Mouse (Mus musculus): ENCODE measurements around the gene Prr19. TPM values are rescaled to one million over a fixed set of nuclear protein-coding genes. Genes with fewer than 3 reads are reported as not detected.

Prr19 gene
- polyA plus RNA-seq, 1 experiment from 2014 or later: 3.1 TPM

DNA sequence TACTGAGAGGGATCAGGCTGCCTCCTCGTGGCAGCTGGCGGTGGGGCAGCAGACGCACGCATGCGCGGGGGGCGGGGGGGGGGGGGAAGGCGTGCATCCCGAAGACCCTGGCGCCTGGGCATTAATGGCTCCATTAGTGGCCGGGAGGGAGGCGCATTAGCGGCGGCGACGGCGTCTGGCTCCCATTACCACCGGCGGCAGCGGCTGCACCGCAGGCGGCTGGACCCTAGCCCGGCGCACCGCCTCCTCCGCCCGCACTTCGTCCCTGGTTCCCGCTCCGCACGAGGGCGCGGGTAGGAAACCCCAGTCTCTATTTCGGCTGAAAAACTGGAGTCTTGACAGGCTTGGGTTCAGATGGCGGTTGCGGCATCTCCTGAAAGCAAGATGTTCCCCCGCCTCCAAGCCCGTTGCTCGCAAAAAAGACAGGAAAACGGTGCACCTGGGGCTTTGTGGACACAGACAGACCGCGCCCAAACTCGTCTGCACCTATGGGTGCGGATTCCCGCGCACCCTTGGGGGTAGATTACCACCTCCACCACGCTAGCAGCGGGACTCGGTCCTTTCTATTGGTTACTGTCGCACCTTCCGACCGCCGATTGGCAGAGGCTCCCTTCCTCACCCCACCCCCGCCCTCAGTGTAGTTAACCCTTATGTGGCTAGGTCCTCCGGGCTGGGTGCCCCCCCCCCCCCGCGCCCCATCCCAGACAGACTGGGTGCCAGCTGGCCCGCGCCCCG, 22.7 kb upstream of the Prr19 start:
- peak; percentile 57 for ATAC-seq
- no peaks in the 10 kb centered on the region for H3K27me3 ChIP-seq
- peak overlapping the region; percentile 85 for H3K9ac ChIP-seq (replicated peaks)
- H3K27ac ChIP-seq: peak overlapping the region; percentile 100
- H3K4me1 ChIP-seq (replicated peaks): peaks cover 76% of the 10 kb centered on the region
- peak overlapping the region; percentile 80 for H3K4me2 ChIP-seq (replicated peaks)
- peak overlapping the region; percentile 67 for H3K4me3 ChIP-seq (replicated peaks)
- no peaks in the 10 kb centered on the region for H3K9me3 ChIP-seq
- peaks cover 15% of the 10 kb centered on the region for H3K36me3 ChIP-seq
- WGBS: under 1% methylated on average over 57 of the region's 60 CpGs

DNA sequence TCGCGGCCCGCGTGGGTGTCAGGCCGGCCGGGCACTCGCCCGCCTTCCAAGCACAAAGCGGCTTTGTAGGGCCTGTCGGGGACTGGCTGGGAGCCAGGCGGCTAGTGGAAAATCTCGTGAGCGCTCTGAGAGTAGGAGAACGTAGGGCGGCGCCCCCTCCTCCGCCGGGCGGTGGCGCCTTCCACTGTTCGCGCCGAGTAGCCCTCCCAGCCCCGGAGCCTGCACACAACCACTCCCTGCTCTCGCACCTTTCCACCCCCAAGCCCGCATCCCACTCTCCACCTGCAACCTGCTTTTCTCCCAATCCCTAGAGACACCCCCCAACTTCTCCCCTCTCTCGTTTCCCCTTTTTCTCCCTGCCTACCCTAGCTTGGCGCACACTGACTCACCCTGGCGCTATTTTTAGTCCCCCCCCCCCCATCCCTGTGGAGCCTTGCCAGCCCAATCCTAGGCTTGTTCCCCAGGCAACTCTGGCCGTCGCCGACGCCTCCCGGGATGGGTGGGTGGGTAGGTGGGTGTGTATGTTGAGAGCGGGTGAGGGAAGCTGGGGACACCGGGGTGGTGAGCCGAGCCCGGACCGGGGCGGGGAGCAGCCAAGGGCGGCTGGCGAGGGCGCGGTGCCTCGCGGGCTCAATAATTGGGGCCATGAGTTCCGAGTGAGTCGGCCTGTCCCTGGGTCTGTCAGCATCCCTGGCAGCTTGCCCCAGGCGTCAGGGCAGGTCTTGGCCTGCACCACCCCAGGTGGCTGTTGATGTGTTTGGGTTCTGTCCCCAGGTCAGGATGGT, 21.9 kb upstream of the Prr19 start:
- no peaks in the 10 kb centered on the region for H3K27me3 ChIP-seq
- H3K9me3 ChIP-seq: no peaks in the 10 kb centered on the region
- H3K27ac ChIP-seq: peak overlapping the region; percentile 100
- H3K4me2 ChIP-seq (replicated peaks): peak overlapping the region; percentile 80
- WGBS: 1% methylated on average over 48 of the region's 49 CpGs
- peak; percentile 72 for ATAC-seq
- H3K4me1 ChIP-seq (replicated peaks): peaks cover 76% of the 10 kb centered on the region
- peak overlapping the region; percentile 67 for H3K4me3 ChIP-seq (replicated peaks)
- peaks cover 8% of the 10 kb centered on the region for H3K36me3 ChIP-seq
- peak overlapping the region; percentile 85 for H3K9ac ChIP-seq (replicated peaks)

DNA sequence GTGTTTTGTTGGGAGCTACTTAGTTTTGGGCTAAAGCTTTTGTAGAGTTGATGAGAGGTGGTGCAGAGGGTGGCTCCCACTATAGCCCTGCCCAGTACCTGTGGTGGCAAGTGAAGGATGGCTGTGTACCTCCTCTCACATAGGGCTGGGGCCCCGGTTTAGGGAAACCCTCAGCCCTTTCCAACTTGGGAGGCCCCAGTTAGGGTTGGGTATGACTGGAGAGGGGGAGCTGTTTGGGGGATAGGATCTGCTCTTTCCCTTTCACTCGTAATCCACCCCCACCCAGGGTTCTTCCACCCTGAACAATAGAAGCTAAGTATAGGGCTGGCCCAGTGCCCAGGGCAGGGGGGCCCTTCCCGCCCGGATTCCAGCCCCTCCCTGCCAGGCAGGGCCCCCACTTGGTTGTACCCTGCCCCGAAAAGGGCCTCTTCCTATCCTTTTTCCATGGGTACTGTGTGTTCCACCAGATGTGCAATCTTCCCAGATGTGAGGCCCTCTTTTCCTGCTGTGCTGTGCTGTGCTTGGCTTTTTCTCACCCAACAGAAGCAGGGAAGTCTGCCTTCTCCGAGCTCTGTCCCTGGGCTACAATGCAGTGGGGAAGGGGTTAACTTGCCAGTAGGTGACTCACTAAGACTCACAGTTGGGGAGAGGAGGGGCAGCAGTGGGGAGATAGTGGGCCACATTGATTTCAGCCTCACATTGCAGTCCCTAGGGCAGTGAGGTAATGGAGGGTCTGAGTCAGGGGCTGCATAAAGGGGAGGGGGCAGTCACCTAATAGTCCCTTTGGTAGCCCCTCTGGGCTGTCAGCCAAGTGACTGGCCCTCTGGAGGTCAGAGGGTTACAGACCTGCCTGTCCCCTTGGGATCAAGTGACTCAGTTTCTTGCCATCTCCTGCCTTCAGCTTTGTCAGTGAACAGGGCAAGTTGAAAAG, 21.1 kb upstream of the Prr19 start:
- Histone ChIP-seq H3K9me3 (no peaks in the 10 kb centered on the region), H3K27me3 (no peaks in the 10 kb centered on the region), H3K4me2 (replicated peaks) (peak overlapping the region; percentile 80), H3K4me1 (replicated peaks) (peaks cover 76% of the 10 kb centered on the region), H3K9ac (replicated peaks) (peak overlapping the region; percentile 85), H3K4me3 (replicated peaks) (peak overlapping the region; percentile 67), H3K36me3 (peaks cover 6% of the 10 kb centered on the region), H3K27ac (peak overlapping the region; percentile 100)
- peak; percentile 12; the same call in 1 of the 2 replicates for ATAC-seq
- 2% methylated on average over 6 of the region's 6 CpGs for whole genome bisulfite sequencing

DNA sequence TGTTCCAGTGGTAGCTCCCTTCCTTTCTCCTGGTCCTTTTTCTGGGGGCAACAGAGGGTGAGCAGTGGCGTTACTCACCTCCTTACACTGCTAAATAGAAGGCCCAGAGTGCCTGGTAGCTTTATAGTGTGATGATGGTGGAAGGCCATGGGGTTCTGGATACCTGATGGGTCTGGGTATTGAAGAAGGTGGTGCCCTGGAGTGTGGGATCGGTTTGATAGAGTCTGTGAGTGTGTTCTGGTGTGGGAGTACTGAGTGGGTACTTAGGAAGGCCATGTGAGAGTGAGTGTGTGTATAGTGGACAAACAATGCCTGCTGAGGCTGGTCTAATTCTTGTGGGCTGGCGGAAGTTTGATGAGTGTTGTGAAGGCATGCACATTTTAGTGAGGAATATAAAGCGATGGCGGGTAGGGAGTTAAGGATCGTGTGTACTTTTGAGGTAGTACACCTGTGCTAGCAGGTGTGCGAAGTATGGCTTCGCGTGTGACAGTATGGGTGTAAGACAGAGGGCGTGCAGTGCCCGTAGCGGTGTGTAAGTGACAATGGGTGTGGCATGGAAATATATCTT, 20.0 kb upstream of the Prr19 start:
- H3K27me3 ChIP-seq: no peaks in the 10 kb centered on the region
- peaks cover 72% of the 10 kb centered on the region for H3K4me1 ChIP-seq (replicated peaks)
- peak overlapping the region; percentile 85; the same call in 1 of the 2 replicates for H3K9ac ChIP-seq (replicated peaks)
- no peaks in the 10 kb centered on the region for H3K9me3 ChIP-seq
- no peak for ATAC-seq
- peak overlapping the region; percentile 80 for H3K4me2 ChIP-seq (replicated peaks)
- H3K27ac ChIP-seq: peak overlapping the region; percentile 100
- WGBS: 24% methylated on average over 12 of the region's 12 CpGs
- peaks cover 16% of the 10 kb centered on the region for H3K36me3 ChIP-seq
- peak overlapping the region; percentile 67 for H3K4me3 ChIP-seq (replicated peaks)

DNA sequence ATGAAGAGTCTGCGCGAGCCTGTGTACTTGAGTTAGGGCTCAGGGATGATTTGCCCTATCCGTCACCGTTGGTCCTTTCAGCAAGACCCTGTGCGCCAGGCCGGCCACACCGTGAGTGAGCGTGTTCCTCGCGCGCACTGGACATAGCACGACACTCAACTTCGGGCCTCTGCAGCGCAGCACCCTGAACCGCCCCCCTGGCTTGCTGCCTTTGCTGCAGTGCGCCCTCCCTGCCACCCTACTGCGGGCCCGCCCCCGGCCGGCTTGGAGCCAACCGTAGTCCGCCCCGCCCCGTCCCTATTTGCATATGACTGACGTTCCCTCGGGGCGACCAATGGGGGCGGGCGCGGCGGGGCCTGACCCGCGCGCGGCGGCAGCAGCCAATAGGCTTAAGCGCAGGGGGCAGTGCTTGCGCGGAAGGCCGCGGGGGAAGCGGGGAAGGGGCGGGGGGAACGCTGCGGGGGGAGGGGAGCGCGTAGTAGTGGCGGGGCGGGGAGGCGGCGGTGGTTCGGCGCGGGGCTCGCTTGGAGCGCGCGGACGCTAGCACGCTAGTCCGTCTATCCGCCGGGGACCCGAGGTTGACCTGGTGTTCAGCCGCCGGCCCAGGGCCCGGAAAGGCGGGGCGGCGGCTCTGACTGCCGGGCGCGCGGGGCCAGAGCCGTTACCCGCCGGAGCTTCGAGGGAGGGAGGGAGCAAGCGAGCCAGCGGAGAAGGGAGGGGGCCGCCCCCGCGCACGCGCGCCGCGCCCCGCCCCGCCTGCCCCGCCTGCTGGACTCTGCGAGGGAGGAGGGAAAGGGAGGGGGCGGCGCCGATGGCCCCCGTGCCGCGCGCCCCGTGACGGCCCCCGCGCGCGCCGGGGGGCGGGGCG, 19.2 kb upstream of the Prr19 start:
- Histone ChIP-seq H3K4me1 (replicated peaks) (peaks cover 66% of the 10 kb centered on the region), H3K27me3 (no peaks in the 10 kb centered on the region), H3K36me3 (peaks cover 24% of the 10 kb centered on the region), H3K4me3 (replicated peaks) (peak overlapping the region; percentile 67), H3K4me2 (replicated peaks) (peak overlapping the region; percentile 80), H3K9me3 (no peaks in the 10 kb centered on the region), H3K27ac (peak overlapping the region; percentile 100), H3K9ac (replicated peaks) (peak overlapping the region; percentile 86)
- WGBS: under 1% methylated on average over 58 of the region's 108 CpGs
- peak; percentile 69 for ATAC-seq

DNA sequence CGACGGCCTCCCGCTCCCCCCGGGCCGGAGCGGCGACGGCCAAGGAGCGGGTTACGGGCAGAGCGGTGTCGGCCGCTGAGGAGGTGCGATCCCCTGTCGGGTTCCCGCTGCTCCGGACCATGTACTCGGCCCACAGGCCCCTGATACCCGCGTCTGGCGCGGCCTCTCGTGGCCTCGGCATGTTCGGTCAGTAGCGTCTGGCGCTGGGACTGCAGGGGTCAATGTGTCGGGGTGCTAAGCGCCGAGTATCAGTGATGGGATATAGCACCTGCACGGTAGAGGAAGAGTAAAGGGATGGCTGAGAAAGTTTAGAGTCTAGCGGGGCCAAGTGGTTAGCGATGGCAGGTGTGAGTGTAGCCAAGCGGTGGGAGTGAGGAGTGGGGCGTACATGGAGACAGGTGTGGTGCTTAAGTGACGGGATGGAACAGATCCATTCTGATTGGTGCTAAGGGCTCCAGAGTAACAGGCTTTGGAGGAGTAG, 18.4 kb upstream of the Prr19 start:
- Histone ChIP-seq H3K9ac (replicated peaks) (peak overlapping the region; percentile 86), H3K4me2 (replicated peaks) (peak overlapping the region; percentile 80), H3K36me3 (peaks cover 32% of the 10 kb centered on the region), H3K27me3 (no peaks in the 10 kb centered on the region), H3K4me3 (replicated peaks) (peak overlapping the region; percentile 67), H3K4me1 (replicated peaks) (peaks cover 59% of the 10 kb centered on the region), H3K9me3 (no peaks in the 10 kb centered on the region), H3K27ac (peak overlapping the region; percentile 100)
- ATAC-seq: peak; percentile 4
- under 1% methylated on average over 22 of the region's 36 CpGs for WGBS

DNA sequence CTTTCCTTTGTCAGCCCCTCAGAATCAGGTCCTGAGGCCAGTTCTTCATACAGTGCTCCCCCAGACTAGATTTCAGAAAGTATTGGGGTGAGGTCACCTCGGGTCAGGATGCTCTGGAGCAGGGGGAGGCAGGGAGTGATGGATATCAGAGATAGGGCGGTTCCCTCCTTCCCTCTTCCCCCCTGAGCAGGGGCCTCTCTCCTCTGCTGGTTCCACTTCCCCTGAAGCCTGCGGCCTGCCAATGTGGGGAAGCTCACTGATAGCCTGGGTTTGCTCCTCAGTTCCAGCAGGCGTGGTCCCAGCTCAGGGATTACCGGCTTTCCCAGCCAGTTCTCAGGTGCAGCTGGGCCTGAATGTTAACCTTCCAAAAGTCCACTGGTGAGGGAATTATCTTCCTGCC, 17.6 kb upstream of the Prr19 start:
- peak overlapping the region; percentile 80 for H3K4me2 ChIP-seq (replicated peaks)
- ATAC-seq: no peak
- peak overlapping the region; percentile 86 for H3K9ac ChIP-seq (replicated peaks)
- WGBS: 30% methylated on average over 5 of the region's 5 CpGs
- peaks cover 40% of the 10 kb centered on the region for H3K36me3 ChIP-seq
- H3K9me3 ChIP-seq: no peaks in the 10 kb centered on the region
- H3K4me1 ChIP-seq (replicated peaks): peaks cover 56% of the 10 kb centered on the region
- no peaks in the 10 kb centered on the region for H3K27me3 ChIP-seq
- peak overlapping the region; percentile 100 for H3K27ac ChIP-seq
- peak overlapping the region; percentile 67 for H3K4me3 ChIP-seq (replicated peaks)

DNA sequence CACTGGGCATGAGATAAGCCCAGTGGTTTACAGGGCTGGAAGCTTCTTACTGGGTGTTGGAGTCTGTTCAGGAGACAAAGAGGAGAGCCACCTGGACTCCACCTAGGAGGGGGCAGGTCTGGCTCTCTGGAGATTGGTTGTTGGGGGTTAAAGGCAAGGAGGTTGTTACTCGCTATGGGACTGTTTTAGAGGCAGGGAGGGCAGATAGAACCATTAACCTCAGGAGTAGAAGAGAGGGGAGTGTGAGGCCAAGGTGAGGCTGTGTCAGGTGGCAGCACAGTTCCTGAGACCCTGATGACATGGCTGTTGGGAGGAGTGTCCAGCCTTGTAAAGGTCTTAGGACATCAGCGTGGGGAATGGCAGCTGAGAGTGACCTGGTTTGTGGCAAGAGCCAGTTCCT, 17.0 kb upstream of the Prr19 start:
- Histone ChIP-seq H3K9me3 (no peaks in the 10 kb centered on the region), H3K9ac (replicated peaks) (peak overlapping the region; percentile 86), H3K27me3 (no peaks in the 10 kb centered on the region), H3K27ac (peak overlapping the region; percentile 100), H3K36me3 (peaks cover 46% of the 10 kb centered on the region), H3K4me2 (replicated peaks) (peak overlapping the region; percentile 80), H3K4me1 (replicated peaks) (peaks cover 56% of the 10 kb centered on the region), H3K4me3 (replicated peaks) (peak overlapping the region; percentile 67)
- no peak for ATAC-seq
- 64% methylated on average over 2 of the region's 2 CpGs for WGBS

DNA sequence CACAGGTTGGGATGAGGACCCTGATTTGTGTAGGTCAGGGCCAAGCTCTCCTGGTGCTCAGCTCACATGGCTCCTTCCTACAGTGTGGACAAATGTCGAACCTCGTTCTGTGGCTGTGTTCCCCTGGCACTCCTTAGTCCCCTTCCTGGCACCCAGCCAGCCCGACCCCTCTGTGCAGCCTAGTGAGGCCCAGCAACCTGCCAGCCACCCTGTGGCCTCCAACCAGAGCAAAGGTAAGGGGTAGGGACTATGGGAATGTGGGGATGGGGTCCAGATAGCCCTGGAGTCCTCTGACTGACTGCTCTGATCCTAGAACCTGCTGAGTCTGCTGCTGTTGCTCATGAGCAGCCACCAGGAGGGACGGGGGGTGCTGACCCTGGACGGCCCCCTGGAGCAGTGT, 16.4 kb upstream of the Prr19 start:
- Histone ChIP-seq H3K4me3 (replicated peaks) (peak overlapping the region; percentile 8; the same call in 1 of the 2 replicates), H3K27ac (0 out of 2 replicates have a peak overlapping the region, but pooled peaks have one; percentile 58), H3K4me1 (replicated peaks) (peaks cover 51% of the 10 kb centered on the region), H3K27me3 (no peaks in the 10 kb centered on the region), H3K9me3 (no peaks in the 10 kb centered on the region), H3K4me2 (replicated peaks) (peak overlapping the region; percentile 80), H3K9ac (replicated peaks) (peak overlapping the region; percentile 86), H3K36me3 (peaks cover 51% of the 10 kb centered on the region)
- 74% methylated on average over 5 of the region's 5 CpGs for WGBS
- ATAC-seq: no peak

DNA sequence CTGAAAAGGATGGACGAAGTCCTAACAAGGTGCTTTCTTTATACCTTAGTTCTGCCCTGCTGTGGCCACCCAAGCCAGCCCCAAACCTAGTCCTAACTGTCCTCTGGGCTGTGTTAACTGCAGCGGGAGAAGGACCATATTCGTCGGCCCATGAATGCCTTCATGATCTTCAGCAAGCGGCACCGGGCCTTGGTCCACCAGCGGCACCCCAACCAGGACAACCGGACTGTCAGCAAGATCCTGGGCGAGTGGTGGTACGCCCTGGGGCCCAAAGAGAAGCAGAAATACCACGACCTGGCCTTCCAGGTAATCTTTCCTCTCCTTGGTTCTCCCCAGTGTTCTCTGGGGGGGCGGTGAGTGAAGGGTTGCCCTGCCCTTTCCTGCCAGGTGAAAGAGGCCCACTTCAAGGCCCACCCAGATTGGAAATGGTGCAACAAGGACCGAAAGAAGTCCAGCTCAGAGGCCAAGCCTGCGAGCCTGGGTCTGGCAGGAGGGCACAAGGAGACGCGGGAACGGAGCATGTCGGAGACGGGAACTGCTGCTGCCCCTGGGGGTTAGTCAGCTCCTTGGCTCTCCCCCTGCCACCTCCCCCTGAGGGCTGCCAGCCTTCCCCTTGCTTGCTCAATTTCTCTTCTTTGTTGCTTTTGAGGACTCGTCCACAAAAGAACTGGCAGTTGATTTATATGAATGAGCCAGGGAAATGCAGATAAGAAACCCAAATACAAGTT, 15.5 kb upstream of the Prr19 start:
- H3K9me3 ChIP-seq: no peaks in the 10 kb centered on the region
- H3K36me3 ChIP-seq: peaks cover 61% of the 10 kb centered on the region
- no peaks in the 10 kb centered on the region for H3K27me3 ChIP-seq
- peaks cover 46% of the 10 kb centered on the region for H3K4me1 ChIP-seq (replicated peaks)
- H3K4me2 ChIP-seq (replicated peaks): no peak overlapping the region
- no peak overlapping the region for H3K27ac ChIP-seq
- 93% methylated on average over 20 of the region's 20 CpGs for WGBS
- H3K9ac ChIP-seq (replicated peaks): 0 out of 2 replicates have a peak overlapping the region, but pooled peaks have one; percentile 86
- no peak for ATAC-seq
- no peak overlapping the region for H3K4me3 ChIP-seq (replicated peaks)

All from midbrain, embryonic 13.5 days (tissue).